Mouse (Mus musculus) bone marrow, adult 2 months (tissue): ENCODE measurements around the gene Dnlz. TPM values are rescaled to one million over a fixed set of nuclear protein-coding genes. Genes with fewer than 3 reads are reported as not detected.

Experiments used
- H3K27ac ChIP-seq: fragments of 200-500 bp; 2 replicates; pipeline ENCODE4 v1.5.1; 2012; ENCODE audit warnings: low read depth, mild to moderate bottlenecking, control low read depth, inconsistent platforms, low read length; ENCODE audit not compliant: control insufficient read depth, poor library complexity, insufficient read depth
- H3K4me1 ChIP-seq: fragments of 200-500 bp; 2 replicates; pipeline ENCODE4 v1.6.1; 2011; ENCODE audit warnings: low read length; ENCODE audit not compliant: control insufficient read depth, insufficient read depth
- H3K4me3 ChIP-seq: fragments of 200-500 bp; replicated peaks from 2 replicates; pipeline ENCODE3; 2011; ENCODE audit warnings: mild to moderate bottlenecking, low read depth, low read length, control low read depth; ENCODE audit not compliant: control insufficient read depth
- CTCF ChIP-seq: fragments of 200-500 bp; IDR thresholded peaks from 2 replicates; pipeline ENCODE4 v1.5.1; 2011; ENCODE audit warnings: low read length, control low read depth; ENCODE audit not compliant: control insufficient read depth, insufficient read depth
- POLR2A ChIP-seq: fragments of 200-500 bp; IDR thresholded peaks from 2 replicates; pipeline ENCODE4 v1.6.1; 2011; ENCODE audit warnings: low read depth, mild to moderate bottlenecking, control low read depth, low read length, borderline replicate concordance; ENCODE audit not compliant: control insufficient read depth
- WGBS: fragments of 180-500 bp; shearing (Covaris S2); methylation state at CpG from one replicate; pipeline ENCODE4 v1.1.7; 2018; 5-methylcytosine and 5-hydroxymethylcytosine counted together
- polyA plus RNA-seq: library from polyadenylated mRNA; stranded (reverse); fragments of >200 nt; gene quantifications from 2 replicates; pipeline ENCODE4 v1.2.4, GENCODE M21; 2011; ENCODE audit warnings: low replicate concordance; ENCODE audit not compliant: missing spikeins, insufficient read depth, insufficient read length

The Dnlz gene
- polyA plus RNA-seq, 1 experiment, result 6.9 TPM

GRCm38 (mm10) chr2:26315925-26316311 is 36.0 kb downstream of the Dnlz start:
- Histone ChIP-seq H3K4me1 (peaks cover 9% of the 10 kb centered on the region), H3K4me3 (peak overlapping the region; percentile 66), H3K27ac (peak overlapping the region; percentile 38; the same call in 1 of the 2 replicates)
- 6% methylated on average over 11 of the region's 11 CpGs for WGBS
- TF ChIP-seq POLR2A (no peak), CTCF (no peak)

- Histone ChIP-seq H3K4me3 (peak within 1 kb of the TSS; percentile 66), H3K27ac (peak within 1 kb of the TSS; percentile 38; the same call in 1 of the 2 replicates), H3K4me1 (peaks cover 9% of the 10 kb centered on the region)
- no peak for TF ChIP-seq CTCF
- TF ChIP-seq POLR2A, result no peak
- under 1% methylated on average over 59 of the region's 66 CpGs for WGBS
Observed at GRCm38 (mm10) chr2:26315072-26315924, 36.6 kb downstream of the Dnlz start, which contains the start of gene Gpsm1. TSS of gene Gpsm1 (plus strand) at chr2:26315515.

GRCm38 (mm10) chr2:26314281-26315071 is 37.4 kb downstream of the Dnlz start:
- peak overlapping the region; percentile 39 for H3K4me3 ChIP-seq

GRCm38 (mm10) chr2:26313394-26313793 is 38.5 kb downstream of the Dnlz start:
- Histone ChIP-seq H3K4me3 (no peak overlapping the region), H3K4me1 (peaks cover 9% of the 10 kb centered on the region), H3K27ac (no peak overlapping the region)
- 71% methylated on average over 1 of the region's 1 CpGs for whole genome bisulfite sequencing
- TF ChIP-seq POLR2A, result no peak
- no peak for TF ChIP-seq CTCF

More at GRCm38 (mm10) chr2:26314281-26315071, 37.4 kb downstream of the Dnlz start:
- H3K4me1 ChIP-seq, result peaks cover 9% of the 10 kb centered on the region
- WGBS, result 69% methylated on average over 13 of the region's 13 CpGs
- no peak for TF ChIP-seq POLR2A
- TF ChIP-seq CTCF, result no peak
- H3K27ac ChIP-seq, result no peak overlapping the region

- no peak overlapping the region for H3K27ac ChIP-seq
- H3K4me3 ChIP-seq, result no peak overlapping the region
- peak; percentile 36; the same call in 1 of the 2 replicates for TF ChIP-seq CTCF
- TF ChIP-seq POLR2A, result no peak
- H3K4me1 ChIP-seq, result peaks cover 9% of the 10 kb centered on the region
- whole genome bisulfite sequencing, result 43% methylated on average over 2 of the region's 2 CpGs
Observed at GRCm38 (mm10) chr2:26312812-26313211, 39.1 kb downstream of the Dnlz start.

GRCm38 (mm10) chr2:26311936-26312335 is 40.0 kb downstream of the Dnlz start:
- peaks cover 9% of the 10 kb centered on the region for H3K4me1 ChIP-seq
- 43% methylated on average over 5 of the region's 5 CpGs for WGBS
- H3K27ac ChIP-seq, result no peak overlapping the region
- TF ChIP-seq CTCF (no peak), POLR2A (no peak)
- H3K4me3 ChIP-seq, result no peak overlapping the region

- TF ChIP-seq CTCF, result no peak
- no peak for TF ChIP-seq POLR2A
- Histone ChIP-seq H3K4me3 (no peak overlapping the region), H3K4me1 (peaks cover 5% of the 10 kb centered on the region), H3K27ac (no peak overlapping the region)
- 76% methylated on average over 10 of the region's 10 CpGs for WGBS
Observed at GRCm38 (mm10) chr2:26309739-26310138, 42.2 kb downstream of the Dnlz start.

GRCm38 (mm10) chr2:26306702-26307101 is 45.2 kb downstream of the Dnlz start:
- Histone ChIP-seq H3K27ac (no peak overlapping the region), H3K4me3 (no peak overlapping the region), H3K4me1 (peaks cover 3% of the 10 kb centered on the region; the same call in 1 of the 2 replicates)
- WGBS, result 79% methylated on average over 3 of the region's 3 CpGs
- no peak for TF ChIP-seq POLR2A
- TF ChIP-seq CTCF, result no peak
